Mouse (Mus musculus): ENCODE data around the gene Atp2b2. TPM values are rescaled to one million over a fixed set of nuclear protein-coding genes. Genes with fewer than 3 reads are reported as not detected.

The Atp2b2 gene
- total and polyA plus RNA-seq, 3 experiments = 0.04 TPM; not detected in 2

GRCm38 (mm10) chr6:113875201-113875600 is 167.2 kb downstream of the Atp2b2 start:
- no peak for DNase-seq (ENCODE audit: low read depth, low spot score)
- Histone ChIP-seq H3K36me3 (ENCODE audit: control insufficient read depth in 1 of 2, insufficient read depth in 2 of 2, low read length in 2 of 2) (no peaks in the 10 kb centered on the region), H3K27me3 (ENCODE audit: control insufficient read depth in 1 of 2, insufficient read depth in 2 of 2, low read length in 2 of 2) (no peaks in the 10 kb centered on the region), H3K79me2 (ENCODE audit: control insufficient read depth, insufficient read depth, low read length, poor library complexity) (no peaks in the 10 kb centered on the region), H3K4me3 (ENCODE audit: control insufficient read depth in 1 of 2, insufficient read depth in 1 of 2, low read depth in 2 of 2, low read length in 2 of 2) (no peak overlapping the region), H3K27ac (ENCODE audit: control insufficient read depth, low read depth, low read length) (no peak overlapping the region), H3K9me3 (replicated peaks; ENCODE audit: insufficient read depth, low read length) (no peaks in the 10 kb centered on the region), H3K4me1 (ENCODE audit: control insufficient read depth in 1 of 2, insufficient read depth in 2 of 2, low read length in 2 of 2) (no peaks in the 10 kb centered on the region), H3K9ac (ENCODE audit: control insufficient read depth, low read depth, low read length, poor library complexity, severe bottlenecking) (no peak overlapping the region)
- TF ChIP-seq RCOR1 (IDR thresholded peaks at IDR 0.05; ENCODE audit: low read depth, low read length) = no peak
- no peak for TF ChIP-seq USF2 (IDR thresholded peaks at IDR 0.05; ENCODE audit: borderline replicate concordance in 1 of 2, insufficient read depth in 1 of 2, low read depth in 1 of 2, low read length in 2 of 2)
- no peak for TF ChIP-seq SMC3 (IDR thresholded peaks at IDR 0.05; ENCODE audit: low read depth, low read length)
- no peak for TF ChIP-seq BHLHE40 (IDR thresholded peaks at IDR 0.05; ENCODE audit: borderline replicate concordance, low read depth, low read length)
- TF ChIP-seq MAZ (IDR thresholded peaks at IDR 0.05; ENCODE audit: low read depth, low read length) = no peak
- TF ChIP-seq USF1 (IDR thresholded peaks at IDR 0.05; ENCODE audit: low read depth, low read length) = no peak
- TF ChIP-seq EP300 (IDR thresholded peaks at IDR 0.05; ENCODE audit: low read depth in 1 of 2, low read length in 2 of 2) = no peak
- no peak for TF ChIP-seq GABPA (IDR thresholded peaks at IDR 0.05; ENCODE audit: low read depth, low read length)
- TF ChIP-seq HCFC1 (IDR thresholded peaks at IDR 0.05; ENCODE audit: low read depth, low read length) = no peak
- no peak for TF ChIP-seq UBTF (IDR thresholded peaks at IDR 0.05; ENCODE audit: borderline replicate concordance, insufficient read depth, low read depth, low read length)
- no peak for TF ChIP-seq CHD2 (IDR thresholded peaks at IDR 0.05; ENCODE audit: low read length)
- no peak for TF ChIP-seq CTCF (IDR thresholded peaks at IDR 0.05 in 2 of 3, conservative IDR thresholded peaks at IDR 0.05 in 1 of 3; ENCODE audit: control insufficient read depth in 1 of 3, insufficient read depth in 1 of 3, low read depth in 2 of 3, low read length in 3 of 3, poor library complexity in 1 of 3, severe bottlenecking in 1 of 3)
- TF ChIP-seq CHD1 (IDR thresholded peaks at IDR 0.05; ENCODE audit: low read depth, low read length) = no peak

- H3K27ac ChIP-seq (ENCODE audit: control insufficient read depth, low read depth, low read length) = no peak overlapping the region
- no peaks in the 10 kb centered on the region for H3K36me3 ChIP-seq (ENCODE audit: control insufficient read depth in 1 of 2, insufficient read depth in 2 of 2, low read length in 2 of 2)
- H3K9ac ChIP-seq (ENCODE audit: control insufficient read depth, low read depth, low read length, poor library complexity, severe bottlenecking) = no peak overlapping the region
- H3K4me3 ChIP-seq (ENCODE audit: control insufficient read depth in 1 of 2, insufficient read depth in 1 of 2, low read depth in 2 of 2, low read length in 2 of 2) = no peak overlapping the region
- DNase-seq (ENCODE audit: low read depth, low spot score) = no peak
- H3K9me3 ChIP-seq (replicated peaks; ENCODE audit: insufficient read depth, low read length) = no peaks in the 10 kb centered on the region
- no peak for TF ChIP-seq MAFK (IDR thresholded peaks at IDR 0.05; ENCODE audit: borderline replicate concordance, low read depth, low read length)
- no peak for TF ChIP-seq NRF1 (IDR thresholded peaks at IDR 0.05; ENCODE audit: insufficient read depth, low read depth, low read length, poor library complexity, severe bottlenecking)
- TF ChIP-seq MXI1 (IDR thresholded peaks at IDR 0.05; ENCODE audit: low read depth, low read length) = no peak
- TF ChIP-seq E2F4 (IDR thresholded peaks at IDR 0.05; ENCODE audit: borderline replicate concordance, low read depth, low read length) = no peak
- no peak for TF ChIP-seq POLR2AphosphoS2 (IDR thresholded peaks at IDR 0.05; ENCODE audit: low read length)
- no peak for TF ChIP-seq ZNF384 (IDR thresholded peaks at IDR 0.05; ENCODE audit: low read depth, low read length)
- no peak for TF ChIP-seq CTCF (IDR thresholded peaks at IDR 0.05 in 2 of 3, conservative IDR thresholded peaks at IDR 0.05 in 1 of 3; ENCODE audit: control insufficient read depth in 1 of 3, insufficient read depth in 1 of 3, low read depth in 2 of 3, low read length in 3 of 3, poor library complexity in 1 of 3, severe bottlenecking in 1 of 3)
- TF ChIP-seq SIN3A (IDR thresholded peaks at IDR 0.05; ENCODE audit: low read length) = no peak
- no peak for TF ChIP-seq UBTF (IDR thresholded peaks at IDR 0.05; ENCODE audit: borderline replicate concordance, insufficient read depth, low read depth, low read length)
- TF ChIP-seq USF2 (IDR thresholded peaks at IDR 0.05; ENCODE audit: borderline replicate concordance in 1 of 2, insufficient read depth in 1 of 2, low read depth in 1 of 2, low read length in 2 of 2) = no peak
- TF ChIP-seq MAX (IDR thresholded peaks at IDR 0.05; ENCODE audit: low read length) = no peak
- no peak for TF ChIP-seq ZMIZ1 (IDR thresholded peaks at IDR 0.05; ENCODE audit: low read depth, low read length)
- TF ChIP-seq CHD1 (IDR thresholded peaks at IDR 0.05; ENCODE audit: low read depth, low read length) = no peak
- TF ChIP-seq ZC3H11A (IDR thresholded peaks at IDR 0.05; ENCODE audit: low read depth, low read length) = no peak
- no peak for TF ChIP-seq RCOR1 (IDR thresholded peaks at IDR 0.05; ENCODE audit: low read depth, low read length)
- TF ChIP-seq JUND (IDR thresholded peaks at IDR 0.05; ENCODE audit: low read depth, low read length) = no peak
- TF ChIP-seq HCFC1 (IDR thresholded peaks at IDR 0.05; ENCODE audit: low read depth, low read length) = no peak
- TF ChIP-seq MEF2A (IDR thresholded peaks at IDR 0.05; ENCODE audit: extremely low read depth, insufficient replicate concordance, low read depth, low read length, poor library complexity, severe bottlenecking) = no peak
- no peak for TF ChIP-seq TBP (IDR thresholded peaks at IDR 0.05; ENCODE audit: low read depth, low read length)
- H3K79me2 ChIP-seq (ENCODE audit: control insufficient read depth, insufficient read depth, low read length, poor library complexity) = no peaks in the 10 kb centered on the region
- H3K4me1 ChIP-seq (ENCODE audit: control insufficient read depth in 1 of 2, insufficient read depth in 2 of 2, low read length in 2 of 2) = no peaks in the 10 kb centered on the region
- H3K27me3 ChIP-seq (ENCODE audit: control insufficient read depth in 1 of 2, insufficient read depth in 2 of 2, low read length in 2 of 2) = no peaks in the 10 kb centered on the region
These were observed 169.8 kb downstream of the Atp2b2 start for GRCm38 (mm10) chr6:113872654-113873053.

Measured in MEL (cell line).